Mouse (Mus musculus): Measurements from ENCODE around the gene Itpk1.

Gene Itpk1

GRCm38 (mm10) chr12:102713153-102713865, 8.6 kb upstream of the Itpk1 start:
- no peak for DNase-seq (ENCODE audit: low spot score in 2 of 2)

- no peak for DNase-seq (ENCODE audit: low spot score in 2 of 2)
Observed at GRCm38 (mm10) chr12:102710851-102711375, 6.2 kb upstream of the Itpk1 start.

DNA sequence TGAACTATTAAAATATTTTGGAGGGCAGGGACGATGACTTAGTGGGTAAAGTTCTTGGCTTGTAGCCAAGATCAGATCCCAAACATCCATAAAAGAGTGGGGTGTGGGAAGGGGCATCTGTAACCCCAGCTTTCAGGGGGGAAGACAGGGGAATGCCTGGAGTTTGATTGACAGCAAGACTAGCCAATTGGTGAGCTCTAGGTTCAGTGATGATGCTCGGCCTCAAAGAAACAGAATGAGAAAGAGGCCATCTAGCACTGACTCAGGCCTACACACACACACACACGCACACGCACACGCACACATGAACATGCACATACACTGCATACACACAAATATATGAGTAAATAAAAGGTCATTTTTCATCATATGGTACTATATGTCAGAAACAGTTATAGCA, 5.2 kb upstream of the Itpk1 start:
- no peak for DNase-seq (ENCODE audit: low spot score in 2 of 2)

GRCm38 (mm10) chr12:102708220-102708619, 3.5 kb upstream of the Itpk1 start:
- DNase-seq (ENCODE audit: low spot score in 2 of 2) = peak; percentile 44 to 51

- no peak for DNase-seq (ENCODE audit: low spot score in 2 of 2)
Observed at GRCm38 (mm10) chr12:102706833-102707463, 2.2 kb upstream of the Itpk1 start.

DNA sequence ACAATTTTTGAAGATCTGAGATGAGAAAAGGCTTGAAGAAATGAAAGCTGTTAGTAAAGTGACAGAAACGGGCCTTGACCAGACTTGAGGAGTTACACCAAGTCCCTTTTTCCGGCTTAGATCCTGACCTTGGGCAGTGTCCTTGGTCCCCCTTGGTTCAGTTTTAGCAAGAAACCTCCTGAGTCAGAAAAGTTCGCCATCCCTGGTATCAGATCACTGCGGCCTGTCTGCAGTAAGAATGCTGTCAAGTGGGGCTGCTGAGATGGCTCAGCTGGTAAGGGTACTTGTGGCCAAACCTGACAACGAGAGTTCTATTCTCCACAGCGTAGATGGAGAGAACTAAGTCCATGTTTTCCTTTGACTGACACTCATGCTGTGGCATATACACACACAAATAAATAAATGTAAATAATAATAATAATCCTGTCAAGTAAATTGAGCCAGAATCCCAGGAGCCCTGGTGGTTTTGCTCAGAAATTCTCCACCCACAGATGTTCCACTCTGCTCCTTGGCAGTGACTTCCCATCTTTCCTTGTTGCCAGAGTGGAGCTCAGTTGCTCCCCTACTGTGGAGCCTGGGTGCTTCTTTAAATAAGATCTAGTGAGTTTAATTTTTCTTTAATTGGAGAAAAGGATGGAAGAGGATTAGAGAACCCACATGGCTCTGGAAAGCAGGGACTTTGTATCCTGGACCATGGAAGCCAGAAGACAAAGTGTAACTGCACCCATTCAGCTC, 1.3 kb upstream of the Itpk1 start:
- DNase-seq (ENCODE audit: low spot score in 2 of 2) = no peak

DNA sequence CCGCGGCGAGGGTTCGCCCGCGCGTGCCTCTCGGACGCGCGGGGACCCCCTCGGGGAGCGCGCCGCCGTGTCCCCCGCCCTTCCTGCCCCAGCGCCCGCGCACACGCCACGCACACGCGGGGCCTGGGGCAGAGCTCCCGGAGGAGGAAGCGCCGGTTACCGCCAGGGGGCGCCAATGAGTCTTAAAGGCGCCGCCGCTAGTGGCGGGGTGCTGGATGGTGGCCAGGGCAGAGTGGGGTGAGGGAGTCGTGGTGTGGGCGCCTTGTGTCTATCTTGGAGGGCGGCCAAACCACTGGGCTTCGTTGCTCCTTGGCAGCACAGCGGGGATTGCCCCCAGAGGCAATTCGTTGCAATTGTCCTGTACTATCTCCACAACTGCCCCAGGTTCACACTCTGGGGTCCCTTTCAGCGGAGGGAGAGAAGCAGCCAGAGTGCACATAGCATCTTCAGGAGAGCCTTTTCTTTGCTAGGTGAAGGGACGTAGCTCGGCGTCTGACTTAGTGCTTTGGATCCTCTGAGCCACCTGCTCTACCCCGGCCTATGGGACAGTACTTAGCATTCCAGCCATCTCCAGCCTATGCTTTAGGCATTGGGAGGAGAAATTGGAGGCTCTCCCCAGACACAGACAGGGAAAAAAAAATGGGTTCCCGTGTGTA, 614 bp upstream of the Itpk1 start:
- peak; percentile 66 to 75 for DNase-seq (ENCODE audit: low spot score in 2 of 2)

DNA sequence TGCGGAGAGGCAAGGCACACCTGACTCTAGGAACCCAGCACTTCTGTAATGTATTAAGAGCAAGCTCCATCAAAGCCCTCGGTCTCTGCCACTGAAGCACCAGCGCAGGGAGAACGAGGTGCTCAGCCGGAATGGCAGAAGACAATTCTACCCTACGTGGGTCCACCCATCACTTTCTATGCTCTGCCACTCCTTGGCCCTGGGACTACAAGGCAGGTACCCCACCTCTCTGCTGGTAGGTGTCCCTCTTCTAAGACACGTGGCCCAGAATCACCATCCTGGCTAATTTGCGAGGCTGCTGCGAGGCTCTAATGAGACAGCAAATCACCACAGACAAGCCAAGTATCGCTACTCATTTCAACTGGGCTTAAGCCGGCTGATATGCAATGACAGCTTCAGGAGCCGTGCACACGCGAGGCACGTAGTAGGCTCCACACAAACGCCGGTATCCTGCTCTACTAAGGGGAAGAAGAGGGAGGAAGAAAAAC, 765 bp downstream of the Itpk1 start:
- DNase-seq (ENCODE audit: low spot score in 2 of 2) = no peak

- DNase-seq (ENCODE audit: low spot score in 2 of 2) = no peak
Observed at GRCm38 (mm10) chr12:102703441-102703840, 1.3 kb downstream of the Itpk1 start.

- DNase-seq (ENCODE audit: low spot score in 2 of 2) = no peak
Observed at GRCm38 (mm10) chr12:102703111-102703412, 1.7 kb downstream of the Itpk1 start.

DNA sequence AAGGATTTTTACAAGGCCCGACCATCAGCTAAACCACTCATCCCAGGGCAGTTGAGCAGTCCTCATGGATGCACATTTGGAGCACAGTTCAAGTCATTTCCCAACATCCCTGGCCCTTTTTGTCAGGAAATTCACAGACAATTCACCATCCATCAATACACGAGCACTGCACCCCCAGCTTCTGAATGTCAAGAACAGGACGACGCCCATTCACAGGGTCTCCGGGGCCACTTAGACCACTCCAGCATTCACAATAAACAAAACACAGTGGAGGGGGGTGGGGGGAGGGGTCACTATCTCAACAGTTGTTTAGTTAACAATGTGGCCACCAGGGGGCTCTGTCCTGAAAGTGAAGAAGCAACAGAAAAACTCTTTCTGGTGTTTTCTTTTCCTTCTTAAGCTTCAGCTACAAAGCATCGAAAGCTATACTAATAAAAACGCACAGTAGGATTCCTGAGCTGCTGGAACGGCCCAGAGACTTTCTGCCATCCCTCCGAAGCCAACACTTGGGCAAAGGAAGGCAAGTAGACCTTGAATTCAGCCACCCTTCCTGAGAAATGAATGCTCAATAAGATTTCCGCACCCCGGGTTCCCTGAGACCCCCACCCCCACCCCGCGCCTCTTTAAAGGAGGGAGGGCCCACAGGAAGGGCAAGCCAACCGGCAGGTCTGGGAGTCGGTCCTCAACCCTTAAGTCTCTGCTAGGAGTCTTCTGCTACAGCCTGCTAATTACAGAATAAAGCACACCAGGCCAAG, 2.2 kb downstream of the Itpk1 start:
- peak in 1 of 2 experiments; percentile 45 for DNase-seq (ENCODE audit: low spot score in 2 of 2)

GRCm38 (mm10) chr12:102701691-102702207, 3.0 kb downstream of the Itpk1 start:
- DNase-seq (ENCODE audit: low spot score in 2 of 2) = no peak

DNA sequence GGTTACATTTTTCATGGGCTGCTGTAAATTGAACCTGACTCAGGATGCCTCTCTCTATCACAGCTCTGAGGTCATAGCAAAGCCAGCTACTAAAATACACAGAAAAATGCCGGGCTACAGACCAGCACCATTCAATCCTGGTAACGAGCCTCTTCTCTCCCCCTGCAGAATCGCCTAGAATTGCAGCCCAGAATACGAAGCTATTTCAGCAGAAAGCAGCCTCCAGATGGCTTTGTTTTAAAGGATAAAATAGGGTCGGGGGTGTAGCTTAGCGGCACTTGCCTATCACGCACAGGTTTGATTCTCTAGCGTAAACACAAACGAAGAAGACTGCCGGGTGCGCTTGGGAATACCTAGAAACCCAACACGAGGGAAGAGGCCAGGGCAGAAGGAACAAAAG, 4.3 kb downstream of the Itpk1 start:
- no peak for DNase-seq (ENCODE audit: low spot score in 2 of 2)

DNA sequence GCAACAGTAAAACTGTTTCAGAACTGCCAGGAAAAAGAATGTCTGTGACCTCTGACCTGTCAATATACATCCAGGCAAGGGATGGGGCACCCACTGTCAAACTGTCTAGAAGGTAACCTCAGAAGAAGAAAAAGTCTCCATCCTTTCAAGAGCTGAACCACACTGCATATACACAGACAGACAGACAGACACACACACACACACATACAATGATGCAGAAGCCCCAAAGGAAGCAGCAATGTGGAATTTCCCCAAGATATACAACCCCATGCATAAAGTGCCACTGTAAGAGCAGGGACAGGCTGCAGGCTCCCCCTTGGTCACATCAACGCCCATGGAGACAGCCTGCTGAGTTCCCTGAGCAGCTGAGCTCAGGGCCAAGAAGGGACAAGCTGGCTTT, 5.6 kb downstream of the Itpk1 start:
- no peak for DNase-seq (ENCODE audit: low spot score in 2 of 2)

- no peak for DNase-seq (ENCODE audit: low spot score in 2 of 2)
Observed at GRCm38 (mm10) chr12:102698089-102698684, 6.5 kb downstream of the Itpk1 start.

DNA sequence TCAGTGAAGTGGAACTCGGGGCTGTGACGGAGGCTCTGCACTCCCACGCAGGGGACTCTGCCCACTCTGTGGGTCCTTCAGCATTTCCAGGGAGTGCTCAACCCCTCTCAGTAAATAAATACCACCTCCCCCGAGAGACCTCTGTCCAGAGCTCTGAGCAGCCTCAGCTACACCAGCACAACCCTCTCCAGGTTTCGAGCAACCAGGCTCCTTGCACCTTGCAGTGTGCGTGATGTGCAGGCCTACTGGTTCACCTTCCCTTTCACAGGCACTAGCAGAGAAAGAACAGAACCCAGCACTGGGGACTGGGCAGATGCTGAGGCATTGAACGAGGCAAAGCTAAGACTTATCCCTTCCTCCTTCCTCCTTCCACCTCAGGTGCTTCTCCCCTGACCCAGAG, 7.3 kb downstream of the Itpk1 start:
- no peak for DNase-seq (ENCODE audit: low spot score in 2 of 2)

DNA sequence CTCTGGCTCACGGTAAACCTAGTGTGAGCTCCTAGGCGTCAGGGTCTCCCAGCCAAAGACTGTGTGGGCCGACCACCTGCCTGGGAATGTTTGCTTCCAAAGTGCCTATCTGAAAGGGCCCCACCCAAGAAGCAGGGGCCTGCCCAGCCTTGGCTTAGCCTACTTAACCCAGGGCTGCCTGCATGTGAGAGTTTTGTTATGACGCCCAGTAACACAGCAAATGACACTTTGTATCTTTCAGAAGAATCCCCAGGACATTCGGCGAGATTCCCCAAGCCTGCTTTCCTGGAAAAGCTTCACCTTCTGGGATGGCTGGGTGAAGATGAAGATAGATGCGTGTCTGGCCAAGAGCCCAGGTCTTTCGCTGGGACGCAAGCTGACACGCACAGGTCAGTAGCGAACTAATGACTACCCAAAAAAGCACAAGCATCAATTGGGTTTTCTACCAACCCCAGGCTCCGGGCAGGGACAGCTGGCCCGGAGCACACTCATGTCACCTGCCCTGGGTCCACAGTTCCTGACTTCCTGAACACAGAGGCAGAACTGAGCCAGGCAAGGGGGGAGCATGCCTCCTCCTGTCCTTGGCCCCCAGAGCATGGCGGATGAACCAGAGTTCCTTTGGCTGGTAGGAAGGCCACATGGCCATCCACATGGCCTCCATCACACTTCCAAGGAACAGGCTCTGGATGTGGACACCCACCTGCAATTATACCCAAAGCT, 7.9 kb downstream of the Itpk1 start:
- DNase-seq (ENCODE audit: low spot score in 2 of 2) = no peak

DNA sequence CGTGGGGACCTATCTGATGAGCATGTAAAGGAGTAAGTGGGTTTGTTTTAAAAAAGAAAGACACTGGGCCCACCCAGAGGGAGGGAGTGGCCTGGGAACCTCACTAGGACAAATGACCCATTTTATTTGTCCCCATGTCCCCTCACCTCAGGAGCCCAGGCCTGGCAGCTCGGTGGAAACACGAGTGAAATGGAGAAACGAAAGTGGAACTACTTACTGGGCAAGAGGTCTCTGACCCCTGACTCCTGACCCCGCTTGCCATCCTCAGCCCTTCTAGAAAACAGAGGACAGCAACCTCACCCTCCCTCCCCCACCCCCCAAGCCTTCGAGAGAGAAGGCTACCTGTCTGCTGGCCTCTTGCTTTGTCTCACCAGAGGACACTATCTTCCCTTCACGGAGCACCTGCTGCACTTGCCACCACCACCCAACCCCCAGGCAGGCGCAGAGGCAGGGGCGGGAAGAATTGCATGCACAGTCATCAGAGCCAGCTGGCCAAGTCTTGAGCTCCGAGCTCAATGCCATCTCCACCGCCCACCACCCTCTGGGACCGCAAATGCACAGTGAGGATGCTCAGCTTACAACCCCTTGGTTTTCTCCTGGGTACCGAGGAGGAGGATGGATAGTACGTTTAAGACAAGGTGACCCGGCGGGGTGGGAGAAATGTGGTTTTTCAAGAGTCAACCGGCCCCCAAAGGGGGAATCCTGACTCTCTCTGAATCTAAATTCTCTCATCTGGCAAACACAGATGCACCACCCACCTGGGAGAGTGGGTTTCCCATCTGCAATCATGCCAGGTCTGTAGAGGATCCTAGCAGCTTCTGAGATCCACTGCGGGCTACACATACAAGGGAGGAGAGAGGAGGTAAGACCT, 9.1 kb downstream of the Itpk1 start:
- DNase-seq (ENCODE audit: low spot score in 2 of 2) = no peak

- no peak for DNase-seq (ENCODE audit: low spot score in 2 of 2)
Observed at GRCm38 (mm10) chr12:102691761-102692160, 13.0 kb downstream of the Itpk1 start.

Measured in urinary bladder, adult 18-20 months (tissue).